In the genomic region with DNA sequence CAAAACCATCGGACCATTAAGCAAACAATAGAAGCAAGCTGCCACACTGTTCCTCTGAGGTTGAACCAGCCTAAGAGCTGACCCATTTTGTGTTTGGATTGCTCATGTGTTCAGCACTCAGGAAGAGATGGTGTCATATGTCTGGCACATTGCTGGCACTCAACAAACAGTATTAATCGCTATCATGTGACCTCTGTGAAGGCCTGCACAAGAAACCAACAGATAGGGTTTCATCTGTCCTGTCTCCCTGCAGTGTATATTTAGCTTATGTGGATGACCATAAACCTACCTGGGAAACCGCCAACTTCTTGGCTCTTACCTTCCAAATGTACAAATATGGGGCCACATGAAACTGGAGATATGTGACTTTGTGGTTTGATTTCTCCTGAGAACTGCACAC, we compare ENCODE assay signal across 28 mouse cellular contexts.
DNase-seq lines count a peak whose midpoint lies in the region; ATAC-seq and TF ChIP-seq lines count a peak whose summit lies in the region.
"Had no signal": no experiment of that assay in that cellular context is flagged by ENCODE, and none has a peak within 500 bp of the region (broad histone marks: within the 10 kb centered on the region; RNA-seq: fewer than 3 reads in every experiment).

No protein-coding gene starts in this region.

- no peaks in the 10 kb centered on the region for H3K36me3 ChIP-seq in heart, embryonic 16.5 days (ENCODE audit: control insufficient read depth, insufficient read depth)
- no peaks in the 10 kb centered on the region for H3K36me3 ChIP-seq in MEL (ENCODE audit: control insufficient read depth in 1 of 2, insufficient read depth in 2 of 2, low read length in 2 of 2)
- no peaks in the 10 kb centered on the region for H3K36me3 ChIP-seq in embryonic facial prominence, embryonic 14.5 days (ENCODE audit: control insufficient read depth, insufficient read depth, low read length)
- H3K36me3 ChIP-seq: embryonic facial prominence, embryonic 12.5 days; forebrain, embryonic 12.5 days; limb, embryonic 12.5 days; liver, embryonic 12.5 days; midbrain, embryonic 15.5 days; neural tube, embryonic 13.5 days had no signal

- no peaks in the 10 kb centered on the region for H3K27me3 ChIP-seq in heart, embryonic 16.5 days (ENCODE audit: control insufficient read depth, insufficient read depth, low read length)
- H3K27me3 ChIP-seq in MEL (ENCODE audit: control insufficient read depth in 1 of 2, insufficient read depth in 2 of 2, low read length in 2 of 2): no peaks in the 10 kb centered on the region; a peak in 1 of 4 replicates
- no peaks in the 10 kb centered on the region for H3K27me3 ChIP-seq in embryonic facial prominence, embryonic 14.5 days (replicated peaks; ENCODE audit: control insufficient read depth, insufficient read depth, low read length)
- H3K27me3 ChIP-seq: embryonic facial prominence, embryonic 12.5 days; forebrain, embryonic 12.5 days; limb, embryonic 12.5 days; liver, embryonic 12.5 days; midbrain, embryonic 15.5 days; neural tube, embryonic 13.5 days had no signal

- peak; percentile 55; the same call in 1 of the 2 replicates for ATAC-seq in heart, embryonic 16.5 days (replicated peaks; ENCODE audit: extremely low read depth, insufficient read depth, low FRiP score)
- ATAC-seq in embryonic facial prominence, embryonic 14.5 days (ENCODE audit: low read depth): peak; percentile 62; the same call in 1 of the 2 replicates
- peak; percentile 17; the same call in 1 of the 2 replicates for ATAC-seq in megakaryocyte progenitor cell, adult 5-6 weeks (replicated peaks; ENCODE audit: poor library complexity)
- ATAC-seq: inflammation-experienced regulatory T-cells, adult 6 months; liver, embryonic 12.5 days; midbrain, embryonic 15.5 days had no signal

- H3K27ac ChIP-seq in heart, embryonic 16.5 days (ENCODE audit: low read length): no peak overlapping the region
- no peak overlapping the region for H3K27ac ChIP-seq in MEL (ENCODE audit: control insufficient read depth, low read depth, low read length)
- no peak overlapping the region for H3K27ac ChIP-seq in embryonic facial prominence, embryonic 14.5 days (replicated peaks; ENCODE audit: low read depth, low read length)
- H3K27ac ChIP-seq: embryonic facial prominence, embryonic 12.5 days; forebrain, embryonic 12.5 days; hindbrain, embryonic 14.5 days; kidney, postnatal 0 days; limb, embryonic 12.5 days; liver, embryonic 12.5 days; midbrain, embryonic 15.5 days; neural tube, embryonic 13.5 days had no signal

- DNase-seq in heart, adult 8-10 months (ENCODE audit: low spot score): no peak
- no peak for DNase-seq in MEL (ENCODE audit: low read depth, low spot score)
- peak; percentile 38 for DNase-seq in embryonic facial prominence, embryonic 14.5 days (ENCODE audit: low spot score)
- DNase-seq in frontal cortex, postnatal 25 days (ENCODE audit: low spot score in 2 of 2): no peak
- DNase-seq in testis, postnatal 14 days (ENCODE audit: low spot score): no peak
- DNase-seq: adrenal gland, postnatal 36 days; cerebellum, adult 11 months; cerebellum, adult 9-11 months; heart, postnatal 4 days; kidney, adult 2 months; layer of hippocampus, adult 9-11 months; lung, embryonic 14.5 days; right cerebral cortex, adult 18-20 months; thymus, adult 2 months; thymus, postnatal 4 days had no signal

- WGBS in heart, embryonic 16.5 days: 61% methylated on average over 3 of the region's 3 CpGs
- 59% methylated on average over 3 of the region's 3 CpGs for WGBS in embryonic facial prominence, embryonic 14.5 days

- no peak overlapping the region for H3K4me2 ChIP-seq in heart, embryonic 16.5 days (ENCODE audit: low read depth, low read length)
- no peak overlapping the region for H3K4me2 ChIP-seq in embryonic facial prominence, embryonic 14.5 days (ENCODE audit: low read depth, low read length)
- H3K4me2 ChIP-seq: embryonic facial prominence, embryonic 12.5 days; forebrain, embryonic 12.5 days; heart, embryonic 11.5 days; hindbrain, embryonic 14.5 days; limb, embryonic 12.5 days; liver, embryonic 12.5 days; lung, embryonic 14.5 days; midbrain, embryonic 15.5 days; neural tube, embryonic 13.5 days had no signal

- no peak overlapping the region for H3K4me3 ChIP-seq in heart, embryonic 16.5 days (ENCODE audit: low read length)
- no peak overlapping the region for H3K4me3 ChIP-seq in MEL (ENCODE audit: control insufficient read depth in 1 of 2, insufficient read depth in 1 of 2, low read depth in 2 of 2, low read length in 2 of 2)
- no peak overlapping the region for H3K4me3 ChIP-seq in embryonic facial prominence, embryonic 14.5 days (ENCODE audit: low read depth, low read length)
- H3K4me3 ChIP-seq: embryonic facial prominence, embryonic 12.5 days; erythroblast, embryonic 14.5 days; forebrain, embryonic 12.5 days; limb, embryonic 12.5 days; liver, embryonic 12.5 days; midbrain, embryonic 15.5 days; neural tube, embryonic 13.5 days had no signal

- H3K4me1 ChIP-seq in heart, embryonic 16.5 days (ENCODE audit: control insufficient read depth, insufficient read depth, low read length): 0 out of 2 replicates have a peak, but pooled peaks cover 3% of the 10 kb centered on the region
- H3K4me1 ChIP-seq in MEL (ENCODE audit: control insufficient read depth in 1 of 2, insufficient read depth in 2 of 2, low read length in 2 of 2): no peaks in the 10 kb centered on the region
- H3K4me1 ChIP-seq in embryonic facial prominence, embryonic 14.5 days (ENCODE audit: control insufficient read depth, insufficient read depth, low read length): no peaks in the 10 kb centered on the region
- H3K4me1 ChIP-seq: embryonic facial prominence, embryonic 12.5 days; forebrain, embryonic 12.5 days; limb, embryonic 12.5 days; liver, embryonic 12.5 days; midbrain, embryonic 15.5 days; neural tube, embryonic 13.5 days had no signal

- no peak for TF ChIP-seq CTCF in MEL (IDR thresholded peaks at IDR 0.05 in 2 of 3, conservative IDR thresholded peaks at IDR 0.05 in 1 of 3; ENCODE audit: control insufficient read depth in 1 of 3, insufficient read depth in 1 of 3, low read depth in 2 of 3, low read length in 3 of 3, poor library complexity in 1 of 3, severe bottlenecking in 1 of 3)

- no peak overlapping the region for H3K9ac ChIP-seq in heart, embryonic 16.5 days (ENCODE audit: low read length)
- H3K9ac ChIP-seq in MEL (ENCODE audit: control insufficient read depth, low read depth, low read length, poor library complexity, severe bottlenecking): no peak overlapping the region
- no peak overlapping the region for H3K9ac ChIP-seq in embryonic facial prominence, embryonic 14.5 days (ENCODE audit: low read depth, low read length)
- H3K9ac ChIP-seq: embryonic facial prominence, embryonic 12.5 days; forebrain, embryonic 12.5 days; hindbrain, embryonic 14.5 days; limb, embryonic 12.5 days; liver, embryonic 12.5 days; lung, embryonic 14.5 days; midbrain, embryonic 15.5 days; neural tube, embryonic 13.5 days had no signal

- H3K9me3 ChIP-seq in heart, embryonic 16.5 days (replicated peaks; ENCODE audit: control insufficient read depth, low read length): peaks cover 3% of the 10 kb centered on the region; the same call in 1 of the 2 replicates
- H3K9me3 ChIP-seq in MEL (replicated peaks; ENCODE audit: insufficient read depth, low read length): no peaks in the 10 kb centered on the region
- peaks cover 4% of the 10 kb centered on the region; the same call in 1 of the 2 replicates for H3K9me3 ChIP-seq in embryonic facial prominence, embryonic 14.5 days (ENCODE audit: control insufficient read depth, low read length)
- H3K9me3 ChIP-seq: embryonic facial prominence, embryonic 12.5 days; forebrain, embryonic 12.5 days; limb, embryonic 12.5 days; liver, embryonic 12.5 days; midbrain, embryonic 15.5 days; neural tube, embryonic 13.5 days had no signal

- TF ChIP-seq POLR2A in MEL (IDR thresholded peaks at IDR 0.05; ENCODE audit: control insufficient read depth in 1 of 2, insufficient read depth in 1 of 2, low read depth in 1 of 2, low read length in 2 of 2, poor library complexity in 1 of 2): no peak

- no peaks in the 10 kb centered on the region for H3K79me2 ChIP-seq in MEL (ENCODE audit: control insufficient read depth, insufficient read depth, low read length, poor library complexity)

- TF ChIP-seq EP300 in MEL (IDR thresholded peaks at IDR 0.05; ENCODE audit: low read depth in 1 of 2, low read length in 2 of 2): no peak

- TF ChIP-seq RAD21 in MEL (IDR thresholded peaks at IDR 0.05; ENCODE audit: low read depth, low read length): no peak

TF ChIP-seq in MEL, 35 proteins besides CTCF, POLR2A, EP300 and RAD21:
- TF ChIP-seq POLR2AphosphoS2 (IDR thresholded peaks at IDR 0.05; ENCODE audit: low read length) (no peak), USF2 (IDR thresholded peaks at IDR 0.05; ENCODE audit: borderline replicate concordance in 1 of 2, insufficient read depth in 1 of 2, low read depth in 1 of 2, low read length in 2 of 2) (no peak), USF1 (IDR thresholded peaks at IDR 0.05; ENCODE audit: low read depth, low read length) (peak; percentile 23; the same call in 1 of the 2 replicates), ETS1 (IDR thresholded peaks at IDR 0.05; ENCODE audit: low read depth, low read length) (no peak), ELF1 (IDR thresholded peaks at IDR 0.05; ENCODE audit: low read depth, low read length) (no peak)
